Mouse (Mus musculus) megakaryocyte, embryonic 14.5 days (primary cell): ENCODE results near the gene Akap1.

Experiments
- FLI1 ChIP-seq: IDR thresholded peaks from 2 replicates; pipeline ENCODE4 v1.6.1; 2012; ENCODE audit warnings: low read length, inconsistent platforms, mixed read lengths
- GATA1 ChIP-seq: IDR thresholded peaks from 3 replicates; pipeline ENCODE4 v1.6.1; 2012; ENCODE audit warnings: mixed read lengths, low read length, inconsistent platforms, borderline replicate concordance

DNA sequence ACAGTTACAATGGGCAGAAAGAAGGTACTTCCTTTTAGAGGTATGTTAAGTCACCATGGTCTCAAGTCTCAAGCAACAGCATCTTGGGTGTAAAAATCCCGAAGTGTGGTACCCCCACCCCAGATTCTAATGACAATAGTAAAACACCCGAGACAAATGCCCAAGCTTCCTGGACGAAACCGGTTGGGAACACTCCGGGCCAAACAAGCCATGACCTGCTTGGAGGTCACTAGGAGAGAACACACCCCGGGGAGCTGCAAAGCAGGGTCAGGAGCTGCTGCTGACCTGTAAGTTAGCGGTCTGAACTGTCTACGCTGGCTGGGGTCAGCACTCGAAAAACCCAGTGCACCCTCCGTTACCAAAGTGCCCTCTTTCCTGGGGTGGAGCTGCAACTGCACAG lies 21.1 kb downstream of the Akap1 start:
- TF ChIP-seq FLI1 = no peak
- no peak for TF ChIP-seq GATA1
